Mouse (Mus musculus) small intestine, adult 2 months (tissue): ENCODE measurements around the gene Zmiz1. TPM values are rescaled to one million over a fixed set of nuclear protein-coding genes. Genes with fewer than 3 reads are reported as not detected.

Source experiments
- H3K27ac ChIP-seq: fragments of 200-500 bp; 2 replicates; pipeline ENCODE4 v1.5.1; 2012; ENCODE audit warnings: low read depth, low read length, control low read depth, inconsistent platforms; ENCODE audit not compliant: insufficient read depth
- H3K27me3 ChIP-seq: fragments of 200-500 bp; 2 replicates; pipeline ENCODE4 v1.6.1; 2012; ENCODE audit warnings: mild to moderate bottlenecking, moderate library complexity, low read length, inconsistent platforms; ENCODE audit not compliant: control insufficient read depth, insufficient read depth
- H3K36me3 ChIP-seq: fragments of 200-500 bp; 2 replicates; pipeline ENCODE4 v1.6.1; 2012; ENCODE audit warnings: mild to moderate bottlenecking, low read length, control low read depth, inconsistent platforms; ENCODE audit not compliant: control insufficient read depth, insufficient read depth
- H3K4me1 ChIP-seq: fragments of 200-500 bp; 2 replicates; pipeline ENCODE4 v1.6.1; 2012; ENCODE audit warnings: low read length, inconsistent platforms, mixed read lengths; ENCODE audit not compliant: control insufficient read depth, insufficient read depth, insufficient read length
- H3K4me3 ChIP-seq: fragments of 200-500 bp; 2 replicates; pipeline ENCODE4 v1.5.1; 2012; ENCODE audit warnings: low read depth, mild to moderate bottlenecking, control low read depth, inconsistent platforms, low read length, moderate library complexity
- CTCF ChIP-seq: fragments of 200-500 bp; IDR thresholded peaks from 2 replicates; pipeline ENCODE4 v1.5.1; 2012; ENCODE audit warnings: low read depth, mild to moderate bottlenecking, control low read depth, inconsistent platforms, low read length, moderate library complexity, mixed read lengths; ENCODE audit not compliant: insufficient replicate concordance, insufficient read length; ENCODE audit errors: extremely low read depth
- POLR2A ChIP-seq: fragments of 200-500 bp; IDR thresholded peaks from 2 replicates; pipeline ENCODE4 v1.6.1; 2012; ENCODE audit warnings: low read depth, mild to moderate bottlenecking, control low read depth, inconsistent platforms, low read length, moderate library complexity
- WGBS: fragments of 180-500 bp; shearing (Covaris S2); methylation state at CpG from one replicate; pipeline ENCODE4 v1.1.7; 2018; 5-methylcytosine and 5-hydroxymethylcytosine counted together
- polyA plus RNA-seq: library from polyadenylated mRNA; depleted of rRNA; stranded (reverse); fragments of >200 nt; gene quantifications from 2 replicates; pipeline ENCODE4 v1.2.3, GENCODE M21; 2012

Zmiz1 gene
- polyA plus RNA-seq, 1 experiment = 91.5 TPM

GRCm38 (mm10) chr14:25623698-25624097 is 164.7 kb downstream of the Zmiz1 start:
- H3K4me1 ChIP-seq = peaks cover 5% of the 10 kb centered on the region; the same call in 1 of the 2 replicates
- H3K27me3 ChIP-seq = no peaks in the 10 kb centered on the region
- TF ChIP-seq CTCF = no peak
- TF ChIP-seq POLR2A = no peak
- H3K27ac ChIP-seq = no peak overlapping the region
- 72% methylated on average over 7 of the region's 7 CpGs for WGBS
- H3K36me3 ChIP-seq = peaks cover 10% of the 10 kb centered on the region; the same call in 1 of the 2 replicates
- no peak overlapping the region for H3K4me3 ChIP-seq

DNA sequence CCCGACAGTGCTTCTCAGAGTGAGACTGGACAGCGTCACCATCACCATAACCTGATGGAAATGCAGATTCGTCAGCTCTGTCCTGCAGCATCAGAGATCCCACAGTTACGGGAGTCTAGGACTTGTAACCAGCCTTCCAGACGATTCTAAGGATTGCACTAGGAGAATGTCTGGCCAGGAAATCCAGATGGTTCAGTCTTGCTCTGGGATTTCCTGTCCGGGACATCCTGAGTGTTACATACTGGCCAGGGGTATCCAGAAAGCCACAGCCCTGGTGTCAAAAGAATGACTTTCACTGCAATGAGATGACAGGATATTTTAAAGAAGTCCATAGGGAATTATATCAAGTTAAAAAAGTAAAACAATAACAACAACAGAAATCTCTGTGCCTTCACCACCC is 165.7 kb downstream of the Zmiz1 start:
- TF ChIP-seq POLR2A (no peak), CTCF (no peak)
- Histone ChIP-seq H3K27me3 (no peaks in the 10 kb centered on the region), H3K27ac (no peak overlapping the region), H3K4me3 (no peak overlapping the region), H3K4me1 (peaks cover 5% of the 10 kb centered on the region; the same call in 1 of the 2 replicates), H3K36me3 (peaks cover 10% of the 10 kb centered on the region; the same call in 1 of the 2 replicates)
- 79% methylated on average over 6 of the region's 6 CpGs for WGBS

- 0 out of 2 replicates have a peak, but pooled peaks cover 2% of the 10 kb centered on the region for H3K4me1 ChIP-seq
- no peak overlapping the region for H3K4me3 ChIP-seq
- H3K27me3 ChIP-seq = no peaks in the 10 kb centered on the region
- 61% methylated on average over 3 of the region's 3 CpGs for WGBS
- H3K27ac ChIP-seq = no peak overlapping the region
- peaks cover 10% of the 10 kb centered on the region; the same call in 1 of the 2 replicates for H3K36me3 ChIP-seq
- TF ChIP-seq POLR2A = no peak
- no peak for TF ChIP-seq CTCF
These were observed 168.7 kb downstream of the Zmiz1 start for GRCm38 (mm10) chr14:25627599-25628255.

- no peaks in the 10 kb centered on the region for H3K27me3 ChIP-seq
- peaks cover 8% of the 10 kb centered on the region; the same call in 1 of the 2 replicates for H3K36me3 ChIP-seq
- TF ChIP-seq CTCF = no peak
- no peak for TF ChIP-seq POLR2A
- H3K4me3 ChIP-seq = no peak overlapping the region
- WGBS = 85% methylated on average over 5 of the region's 5 CpGs
- H3K4me1 ChIP-seq = 0 out of 2 replicates have a peak, but pooled peaks cover 2% of the 10 kb centered on the region
- H3K27ac ChIP-seq = no peak overlapping the region
These were observed 169.6 kb downstream of the Zmiz1 start for GRCm38 (mm10) chr14:25628448-25629099.

- Histone ChIP-seq H3K4me3 (no peak overlapping the region), H3K36me3 (peaks cover 2% of the 10 kb centered on the region; the same call in 1 of the 2 replicates), H3K27ac (no peak overlapping the region), H3K27me3 (no peaks in the 10 kb centered on the region), H3K4me1 (peaks cover 6% of the 10 kb centered on the region)
- no peak for TF ChIP-seq CTCF
- TF ChIP-seq POLR2A = no peak
- WGBS = 85% methylated on average over 12 of the region's 12 CpGs
These were observed 171.1 kb downstream of the Zmiz1 start for GRCm38 (mm10) chr14:25629866-25630606.

DNA sequence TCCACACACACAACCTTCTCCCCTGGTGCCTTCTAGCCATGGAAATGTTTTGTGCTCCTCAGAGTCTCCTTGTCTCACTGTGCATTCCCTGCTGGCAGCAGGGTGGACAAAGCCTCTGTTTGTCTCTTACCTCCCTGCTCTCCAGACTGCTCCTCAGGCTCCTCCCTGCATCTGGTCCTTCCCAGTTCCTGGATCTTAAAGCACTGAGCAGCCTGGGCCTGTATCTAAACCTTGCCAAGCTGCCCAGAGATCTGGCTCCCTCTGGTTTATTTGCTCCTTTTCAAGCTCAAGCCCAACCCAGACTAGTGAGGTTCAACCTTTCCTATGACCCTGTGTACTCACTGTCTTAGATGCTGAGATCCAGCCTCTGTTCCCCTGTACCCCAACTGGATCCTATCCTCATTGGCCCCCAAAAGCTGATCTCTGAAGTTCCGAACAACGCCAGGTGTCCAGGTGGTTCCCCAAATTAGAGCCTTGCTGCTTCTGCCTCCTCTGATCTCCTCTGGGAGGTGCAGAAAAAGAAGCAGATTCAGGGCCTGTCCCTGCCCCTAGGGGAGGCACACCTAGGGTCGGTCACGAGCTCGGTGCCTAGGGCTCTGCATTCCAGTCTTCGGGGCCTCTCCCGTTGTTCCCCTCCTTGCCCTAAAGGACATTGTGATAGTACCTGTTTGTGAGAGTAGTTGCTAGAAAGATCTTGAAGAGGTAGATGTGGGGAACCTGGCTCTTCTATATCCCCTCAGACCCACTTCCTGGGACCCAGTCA is 171.8 kb downstream of the Zmiz1 start:
- H3K27me3 ChIP-seq = no peaks in the 10 kb centered on the region
- TF ChIP-seq POLR2A (no peak), CTCF (no peak)
- H3K4me1 ChIP-seq = peaks cover 6% of the 10 kb centered on the region
- peaks cover 3% of the 10 kb centered on the region; the same call in 1 of the 2 replicates for H3K36me3 ChIP-seq
- WGBS = 95% methylated on average over 7 of the region's 7 CpGs
- H3K4me3 ChIP-seq = no peak overlapping the region
- H3K27ac ChIP-seq = no peak overlapping the region
